Mouse (Mus musculus): ENCODE measurements around the gene Klhl3. TPM values are rescaled to one million over a fixed set of nuclear protein-coding genes. Genes with fewer than 3 reads are reported as not detected.

Klhl3 gene
- 0.95 and 1.5 TPM in 2 replicates for polyA plus RNA-seq (2015; fragmentation: Nextera tagmentation; extraction: Ambion mirVana)

DNA sequence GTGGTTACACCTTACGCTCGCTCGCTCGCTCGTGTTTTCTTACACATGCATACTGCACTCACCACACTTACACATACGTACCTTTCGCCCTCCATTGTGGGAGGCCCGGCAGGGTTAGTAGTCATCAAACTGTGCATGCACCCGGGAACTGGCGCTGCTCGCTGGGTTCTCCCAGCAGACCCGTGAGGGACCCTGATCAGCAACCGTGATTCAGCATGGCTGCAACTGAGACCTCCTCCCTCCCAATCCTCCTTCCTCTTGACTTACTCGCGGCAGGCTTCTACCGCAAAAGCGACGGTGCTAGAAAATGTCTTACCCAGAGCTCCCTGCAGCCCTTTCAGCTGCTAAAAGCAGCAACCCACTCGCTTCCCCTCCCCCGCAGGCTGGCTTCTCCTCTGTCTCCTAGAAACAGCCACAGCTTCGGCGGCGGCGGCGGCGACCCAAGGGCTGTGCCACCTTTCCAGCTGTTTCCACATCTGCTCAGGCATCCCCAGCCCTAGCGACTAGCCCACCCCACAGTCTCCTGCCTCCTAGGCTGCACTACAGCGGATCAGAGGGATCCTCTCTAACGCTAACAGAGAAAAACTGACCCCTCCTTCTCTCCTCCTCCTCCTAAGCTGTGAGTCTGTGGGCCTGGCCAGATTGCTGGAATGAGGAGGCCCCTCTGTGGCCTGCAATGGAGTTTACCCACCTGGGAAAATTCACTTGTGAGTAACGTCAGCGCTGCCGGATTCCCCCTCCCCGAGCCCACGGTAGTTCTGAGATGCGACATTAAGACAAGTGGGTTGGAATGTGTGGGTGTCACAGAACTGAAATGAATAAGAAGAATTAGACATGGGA is at the start of gene Klhl3:
Klhl3 (minus strand) TSS at position 532 of the 840 bp plus-strand sequence.

DNA sequence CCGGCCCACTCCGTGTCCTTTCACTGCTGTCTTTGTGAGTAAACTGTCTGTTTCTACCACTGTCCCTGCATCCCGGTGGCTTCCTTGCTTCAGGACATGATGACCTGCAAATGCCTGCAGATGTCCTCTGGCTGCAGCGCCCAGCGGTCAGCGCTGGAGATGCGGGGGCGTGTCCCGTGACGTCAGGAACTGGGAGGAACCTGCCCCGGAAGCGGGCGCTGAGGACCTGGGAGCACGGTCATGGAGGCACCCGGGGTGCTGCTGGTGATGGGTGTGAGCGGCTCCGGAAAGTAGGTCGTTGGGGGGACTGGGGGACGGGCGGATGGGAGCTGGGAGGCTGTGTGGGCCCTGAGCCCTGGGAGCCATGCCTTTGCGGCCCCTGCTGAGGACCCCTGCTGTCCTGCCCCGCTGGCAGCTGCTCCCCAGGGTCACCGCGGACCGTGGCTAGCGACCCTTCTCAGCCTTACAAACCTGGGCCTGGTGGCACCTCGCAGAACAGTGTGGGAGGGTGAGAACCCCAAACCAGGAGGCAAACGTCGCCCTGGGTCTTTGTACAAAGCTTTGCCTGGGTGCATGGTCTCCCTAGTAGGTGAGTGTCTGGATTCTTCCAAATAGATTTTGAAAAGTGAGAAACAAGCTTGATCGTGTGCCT is 44.2 kb upstream of the Klhl3 start, which contains the start of gene Idnk:
Idnk (plus strand) TSS at position 203 of the 652 bp plus-strand sequence.

DNA sequence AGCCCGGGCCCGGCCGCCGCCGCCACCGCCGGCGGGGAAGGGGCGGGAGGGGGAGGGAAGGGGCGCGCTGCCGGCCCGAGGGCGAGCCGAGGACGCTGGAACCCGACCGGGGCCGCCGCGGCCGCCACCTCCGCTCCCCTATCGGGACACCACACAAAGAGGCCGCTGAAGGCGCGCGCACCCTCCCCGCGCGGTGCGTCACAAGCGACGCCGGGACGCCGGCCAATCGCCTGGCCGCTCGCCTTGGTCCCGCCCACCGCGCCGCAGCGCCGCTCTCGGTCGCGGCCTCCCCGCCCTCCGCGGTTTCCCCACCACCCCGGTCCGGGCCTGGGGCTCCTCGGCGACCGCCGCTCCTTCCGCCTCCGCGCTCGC is 15.0 kb upstream of the Klhl3 start, which contains the start of gene Hnrnpa0:
Hnrnpa0 (minus strand) TSS at position 161 of the 372 bp plus-strand sequence.

MicroRNAs within 50 kb of the gene (microRNA counts, 519-probe panel; counts per million panel counts)
- microRNA mmu-miR-874: 88.3 counts per million

Other genes starting within 250 kb of the Klhl3 start
- not detected in 2 replicates for gene Spock1, start 205.3 kb downstream of the Klhl3 start, polyA plus RNA-seq (2015; fragmentation: Nextera tagmentation; extraction: Ambion mirVana)
- 27.9 and 30.6 TPM in 2 replicates for gene Hnrnpa0, start 15.0 kb upstream of the Klhl3 start, polyA plus RNA-seq (2015; fragmentation: Nextera tagmentation; extraction: Ambion mirVana)
- 31.5 and 38.0 TPM in 2 replicates for gene Idnk, start 44.1 kb upstream of the Klhl3 start, polyA plus RNA-seq (2015; fragmentation: Nextera tagmentation; extraction: Ambion mirVana)
- gene Ubqln1, start 102.1 kb upstream of the Klhl3 start, polyA plus RNA-seq (2015; fragmentation: Nextera tagmentation; extraction: Ambion mirVana): 32.3 and 36.0 TPM in 2 replicates
- gene Gkap1, start 162.1 kb upstream of the Klhl3 start, polyA plus RNA-seq (2015; fragmentation: Nextera tagmentation; extraction: Ambion mirVana): 6.3 and 9.6 TPM in 2 replicates
- gene Kif27, start 245.5 kb upstream of the Klhl3 start, polyA plus RNA-seq (2015; fragmentation: Nextera tagmentation; extraction: Ambion mirVana): 0.13 and 0.23 TPM in 2 replicates